Mouse (Mus musculus): ENCODE results near the gene Hpd. TPM values are rescaled to one million over a fixed set of nuclear protein-coding genes. Genes with fewer than 3 reads are reported as not detected.

Gene Hpd
- polyA plus RNA-seq, 2 experiments from 2014 or later, result not detected

GRCm38 (mm10) chr5:123134875-123135382, 47.6 kb downstream of the Hpd start:
- no peak for ATAC-seq

DNA sequence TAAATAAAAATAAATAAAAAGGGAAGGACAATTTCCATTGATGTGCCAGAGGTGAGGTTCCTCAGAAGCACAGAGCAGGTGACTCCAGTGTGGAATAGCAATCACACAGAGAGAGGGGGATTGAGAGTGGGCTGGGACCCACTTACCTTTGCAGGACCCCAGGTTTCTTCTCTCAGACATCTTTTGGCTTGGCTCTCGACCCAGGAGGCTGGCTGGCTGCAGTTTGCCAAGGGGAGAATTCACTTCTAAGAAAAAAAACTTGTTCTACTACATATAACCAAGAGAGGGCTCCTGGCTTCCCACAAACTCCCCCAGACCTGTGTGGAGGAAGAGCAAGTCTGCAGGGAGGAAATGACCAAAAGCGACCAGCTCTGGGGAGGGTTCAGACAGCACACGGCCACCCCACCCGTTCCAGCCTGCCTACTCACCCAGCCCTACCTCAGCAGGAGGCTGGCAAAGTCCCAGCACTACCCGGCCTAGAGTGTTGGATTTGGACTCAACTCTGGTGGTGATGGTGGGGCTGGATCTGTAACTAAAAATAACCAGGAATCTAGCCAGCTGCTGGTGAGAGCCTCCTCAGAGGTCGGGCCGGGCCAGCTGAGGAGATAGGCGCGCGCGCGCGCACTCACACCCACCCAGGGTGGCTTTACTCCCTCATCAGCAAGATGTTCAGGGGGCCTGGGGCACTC, 48.2 kb downstream of the Hpd start:
- ATAC-seq, result no peak

- ATAC-seq, result no peak
Observed at GRCm38 (mm10) chr5:123133784-123134143, 48.8 kb downstream of the Hpd start.

DNA sequence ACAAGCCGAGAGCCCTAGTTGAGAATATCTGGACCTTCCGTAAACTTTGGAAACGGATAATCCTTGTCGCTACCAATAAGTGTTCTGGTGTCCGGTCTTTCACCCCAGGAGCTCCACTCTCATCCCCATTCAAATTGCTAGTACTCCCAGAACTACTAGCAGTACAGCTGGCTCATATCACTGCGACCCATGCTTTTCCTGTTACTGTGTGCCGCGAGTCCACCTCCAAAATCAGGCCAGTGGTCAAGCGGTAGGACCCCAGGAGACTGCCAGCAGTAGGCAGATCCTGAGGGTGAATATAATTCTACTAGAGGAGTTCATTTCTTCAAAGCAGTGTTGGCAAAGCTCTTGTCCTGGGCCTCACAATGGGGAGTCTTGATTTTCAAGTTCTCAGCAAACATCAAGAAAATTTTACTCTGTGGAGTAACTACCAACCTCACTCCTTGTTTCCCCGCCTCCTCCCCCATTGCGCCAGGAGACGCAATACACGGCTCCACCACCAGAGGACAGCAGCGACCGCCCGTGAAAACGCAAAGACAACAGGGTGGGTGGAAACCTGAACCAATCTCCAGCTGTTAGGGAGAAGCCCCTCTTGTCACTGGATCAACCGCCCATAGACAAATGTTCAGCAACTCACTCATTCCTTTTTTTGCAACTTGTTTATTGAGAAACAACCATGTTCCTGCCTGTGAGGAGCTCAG, 49.3 kb downstream of the Hpd start:
- no peak for ATAC-seq

DNA sequence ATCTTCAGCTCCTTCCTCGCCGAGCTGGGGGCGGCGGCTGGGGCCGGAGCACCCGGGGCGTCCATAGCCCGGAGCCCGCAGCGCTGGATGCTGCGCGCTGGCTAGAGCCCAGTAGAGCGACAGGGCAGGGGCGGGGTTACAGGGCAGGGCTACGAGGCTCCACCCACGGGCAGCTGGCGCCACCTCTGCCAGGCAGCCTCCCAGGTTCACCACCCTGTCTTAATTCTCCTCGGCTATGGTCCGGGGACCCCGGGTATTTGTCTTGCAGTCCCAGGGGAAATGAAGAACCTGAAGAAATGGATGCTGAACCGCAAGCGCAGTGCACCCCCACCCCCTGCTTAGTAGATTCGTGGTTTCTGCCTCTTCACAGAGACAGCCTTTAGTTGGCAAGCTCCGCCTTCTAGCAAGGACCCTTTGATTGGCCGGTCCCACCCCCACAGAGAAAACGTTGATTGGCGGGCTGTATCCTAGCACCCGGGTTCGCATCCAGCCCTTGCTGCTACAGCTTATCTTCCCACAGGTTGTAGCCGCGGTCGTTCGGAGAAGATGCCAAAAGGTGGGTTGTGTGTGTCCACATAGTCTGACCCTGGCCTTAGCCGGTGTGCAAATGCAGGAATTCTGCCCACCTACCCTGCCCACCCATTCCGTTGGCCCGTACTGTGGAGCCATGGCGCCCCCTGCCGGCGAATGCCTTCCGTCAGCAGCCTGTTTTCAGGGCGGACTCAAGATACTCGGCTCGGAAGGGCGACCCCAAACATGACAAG, 50.0 kb downstream of the Hpd start, which contains the start of gene Rhof:
Gene Rhof, minus strand, starts transcription at position 385 of the 764 bp plus-strand sequence.
- peak; percentile 60 for ATAC-seq

GRCm38 (mm10) chr5:123130814-123131148, 51.7 kb downstream of the Hpd start:
- ATAC-seq, result no peak

DNA sequence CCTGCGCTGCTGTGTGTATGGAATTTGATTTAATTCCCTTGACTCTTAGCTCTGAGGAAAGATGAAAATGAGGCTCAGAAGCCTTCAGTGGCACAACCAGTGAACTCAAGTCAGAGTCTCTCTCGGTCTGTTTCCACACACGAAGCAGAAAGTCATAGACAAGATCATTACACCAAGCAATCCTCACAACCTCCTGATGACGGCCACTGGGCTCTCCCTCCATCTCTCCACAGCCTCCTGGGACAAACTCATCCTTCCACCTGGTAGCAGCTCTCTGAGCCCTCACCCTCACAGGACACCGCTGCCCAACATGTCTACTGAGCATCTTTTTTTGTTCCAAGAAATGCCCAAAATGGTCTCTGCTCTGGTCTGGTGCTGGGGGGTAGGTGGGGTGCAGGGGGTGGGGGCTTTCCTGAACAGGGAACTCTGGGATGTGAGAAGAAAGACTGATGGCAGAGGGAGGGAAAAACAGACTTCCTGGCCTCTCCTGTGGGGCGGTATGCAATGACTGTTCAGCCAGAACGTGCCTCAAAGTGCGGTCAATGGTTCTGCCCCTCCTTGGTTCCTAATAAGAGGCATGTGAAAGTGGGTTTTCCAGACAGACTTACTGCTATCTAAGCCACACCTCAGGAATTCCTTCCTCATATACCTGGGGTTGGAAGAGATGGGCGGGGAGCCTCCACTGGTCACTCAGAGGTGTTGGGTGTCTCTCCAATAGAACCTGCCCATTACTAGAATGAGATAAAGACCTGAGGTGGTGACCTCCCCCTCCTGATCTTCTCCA, 52.3 kb downstream of the Hpd start:
- no peak for ATAC-seq

DNA sequence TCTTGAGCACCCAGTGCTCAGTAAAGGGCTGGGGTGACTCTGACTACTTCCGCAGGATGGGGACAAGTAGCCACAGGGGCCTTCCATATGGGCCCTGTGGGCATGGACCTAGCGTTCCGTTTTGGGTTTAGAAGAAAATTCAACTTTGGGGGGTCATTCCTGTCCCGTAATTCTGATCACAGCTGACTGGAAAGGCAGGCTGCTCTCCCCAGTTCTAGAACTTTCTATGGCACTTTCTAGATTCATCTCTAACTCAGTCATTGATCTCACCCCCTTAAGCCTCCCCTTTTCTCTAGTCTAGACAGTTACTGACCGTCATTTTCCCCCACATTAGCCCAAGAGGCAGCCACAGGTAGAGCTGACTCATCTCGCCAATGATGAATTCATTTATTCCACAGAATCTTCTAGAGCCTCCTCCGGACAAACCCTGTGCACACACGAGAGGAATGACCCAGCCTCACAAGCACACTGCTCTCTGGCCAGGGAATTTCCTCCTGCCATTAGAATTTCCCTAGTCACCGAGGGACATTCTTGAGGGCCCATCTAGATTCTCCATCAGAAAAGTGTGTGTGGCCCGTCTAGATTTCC, 53.3 kb downstream of the Hpd start:
- ATAC-seq, result no peak

DNA sequence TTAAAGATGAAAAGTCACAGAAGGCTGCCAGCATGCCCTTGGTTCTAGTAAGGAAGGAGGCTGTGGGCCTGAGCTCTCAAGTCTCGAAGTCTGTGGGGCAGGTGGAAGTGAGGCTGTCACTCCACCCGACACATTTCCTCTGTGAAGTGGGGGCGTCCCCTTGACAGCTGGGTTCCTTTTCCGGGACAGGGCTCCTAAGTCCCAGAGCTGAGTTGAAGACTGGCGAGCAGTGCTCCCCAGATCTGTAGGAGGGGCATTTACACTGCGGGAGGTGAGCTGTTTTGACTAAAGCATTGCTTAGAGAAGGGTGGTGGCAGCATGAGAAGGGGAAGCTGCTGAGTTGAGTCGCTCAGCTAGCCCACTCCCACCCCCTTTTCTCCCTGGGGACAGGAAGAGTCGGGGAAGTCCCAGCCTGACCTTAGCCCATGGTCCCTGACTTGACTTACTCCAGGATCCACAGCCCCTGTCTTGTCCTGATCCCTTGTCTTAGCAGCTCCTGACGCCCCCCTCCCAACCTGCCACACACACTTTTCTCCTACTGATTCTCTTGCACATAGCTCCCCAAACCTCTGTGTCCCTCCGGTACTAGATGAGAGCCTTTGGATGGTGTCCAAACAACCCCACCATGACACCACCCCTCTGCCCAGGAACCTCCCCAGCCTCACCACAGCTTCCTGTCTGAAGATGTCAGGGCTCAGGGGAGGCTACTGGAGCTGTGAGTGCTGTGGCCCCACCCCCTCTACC, 53.9 kb downstream of the Hpd start:
- peak; percentile 68 for ATAC-seq

DNA sequence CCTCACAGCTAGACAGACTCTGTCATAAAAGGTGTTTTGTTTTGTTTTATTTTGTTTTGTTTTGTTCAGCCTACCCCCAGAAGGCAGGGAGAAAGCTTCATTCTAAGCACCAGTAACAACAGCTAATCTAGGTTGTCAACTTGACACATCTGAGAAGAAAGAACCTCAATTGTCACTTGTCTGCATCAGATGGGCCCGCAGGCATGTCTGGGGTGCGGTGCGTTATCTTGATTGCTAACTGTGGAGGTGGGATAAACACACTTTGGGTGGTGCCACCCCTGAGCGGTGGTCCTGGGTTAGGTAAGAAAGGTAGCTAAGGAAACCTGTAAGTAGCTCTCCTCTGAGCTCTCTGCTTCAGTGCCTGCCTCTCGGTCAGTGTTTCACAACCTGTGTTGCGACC, 55.5 kb downstream of the Hpd start:
- ATAC-seq, result no peak

DNA sequence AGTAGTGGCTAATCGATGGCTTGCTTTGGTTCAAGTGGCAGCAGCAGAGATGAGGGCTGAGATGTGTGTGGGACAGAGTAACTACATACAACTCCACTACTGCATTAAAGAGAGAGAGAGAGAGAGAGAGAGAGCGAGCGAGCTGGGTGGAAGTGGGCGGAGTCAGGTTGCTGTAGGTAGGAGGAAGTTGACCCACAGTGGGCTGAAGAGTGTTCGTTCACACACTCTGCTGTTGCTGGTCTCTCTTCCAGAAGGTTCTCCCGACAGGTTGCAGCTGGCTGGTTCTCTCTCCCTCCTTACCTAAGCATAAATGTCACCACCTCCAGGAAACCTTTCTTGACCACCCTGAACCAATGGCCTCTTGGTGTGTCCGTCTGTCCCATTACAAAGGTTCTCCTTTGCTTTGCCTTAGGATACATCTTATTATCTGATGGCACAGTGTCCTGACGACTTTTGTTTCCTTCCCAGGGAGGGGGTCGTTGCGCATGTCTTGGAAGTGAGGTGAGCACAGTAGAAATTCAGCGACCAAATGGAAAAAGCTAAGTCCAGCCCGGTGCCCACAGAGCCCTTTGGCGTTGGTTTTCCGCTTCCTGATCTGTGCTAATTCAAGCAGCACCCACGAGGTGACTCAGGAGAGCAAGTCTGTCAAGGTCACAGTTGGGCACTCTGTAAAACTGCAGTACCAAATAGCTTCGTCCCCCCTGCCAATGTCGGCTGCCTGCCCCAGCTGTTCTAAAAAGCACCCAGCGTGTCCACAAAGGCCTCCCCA, 56.7 kb downstream of the Hpd start:
- peak; percentile 18 for ATAC-seq

- ATAC-seq, result no peak
Observed at GRCm38 (mm10) chr5:123125105-123125504, 57.4 kb downstream of the Hpd start.

DNA sequence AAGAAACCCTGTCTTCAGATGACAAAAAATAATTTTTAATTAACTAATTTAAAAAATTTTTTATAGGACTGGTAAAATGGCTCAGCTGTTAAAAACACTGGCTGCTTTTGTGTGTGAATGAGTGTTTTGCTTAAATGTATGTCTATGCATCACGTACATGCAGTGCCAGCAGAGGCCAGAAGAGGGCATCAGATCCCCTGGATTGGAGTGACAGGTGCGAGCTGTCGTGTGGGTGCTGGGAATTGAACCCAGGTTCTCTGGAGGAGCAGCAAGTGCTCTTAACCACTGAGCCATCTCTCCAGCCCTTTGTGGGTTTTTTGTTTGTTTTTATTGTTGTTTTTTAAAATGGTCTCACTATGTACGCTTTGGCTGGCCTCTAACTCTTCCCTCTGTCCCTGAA, 60.3 kb downstream of the Hpd start:
- ATAC-seq, result no peak

Other genes with a start within 250 kb of the Hpd start
- gene Kdm2b, start 192.9 kb downstream of the Hpd start, polyA plus RNA-seq (2017; shearing (Covaris generic)), result 10 to 100 TPM; 28.2 to 43.2 TPM
- 1 to 10 TPM; 8.1 to 9.4 TPM for gene Orai1, start 167.7 kb downstream of the Hpd start, polyA plus RNA-seq (2017; shearing (Covaris generic))
- gene Morn3, start 135.7 kb downstream of the Hpd start, polyA plus RNA-seq (2017; shearing (Covaris generic)), result 1 to 10 TPM; 3.2 to 4.9 TPM
- gene Tmem120b, start 114.3 kb downstream of the Hpd start, polyA plus RNA-seq (2017; shearing (Covaris generic)), result 1 to 10 TPM; 2.2 to 2.3 TPM
- gene Rhof, start 50.0 kb downstream of the Hpd start, polyA plus RNA-seq (2017; shearing (Covaris generic)), result 10 to 100 TPM; 54.3 to 75.1 TPM
- 10 to 100 TPM; 12.5 to 12.9 TPM for gene Setd1b, start 40.5 kb downstream of the Hpd start, polyA plus RNA-seq (2017; shearing (Covaris generic))
- 10 to 100 TPM; 31.6 to 42.2 TPM for gene Psmd9, start 13.3 kb downstream of the Hpd start, polyA plus RNA-seq (2017; shearing (Covaris generic))
- gene Wdr66, start 69.4 kb upstream of the Hpd start, polyA plus RNA-seq (2017; shearing (Covaris generic)), result 1 to 10 TPM in 1 of 2 experiments, under 1 TPM in 1; 0.54 to 1.4 TPM
- gene Bcl7a, start 161.1 kb upstream of the Hpd start, polyA plus RNA-seq (2017; shearing (Covaris generic)), result 1 to 10 TPM; 5.3 to 6.0 TPM
- gene Mlxip, start 212.1 kb upstream of the Hpd start, polyA plus RNA-seq (2017; shearing (Covaris generic)), result 10 to 100 TPM; 14.7 to 17.5 TPM